Mouse (Mus musculus) hindbrain, embryonic 13.5 days (tissue): ENCODE data around the gene Mt3. TPM values are rescaled to one million over a fixed set of nuclear protein-coding genes. Genes with fewer than 3 reads are reported as not detected.
"Not testable (repeated sequence)": the region's sequence is repeated elsewhere in the genome, so short reads cannot be mapped to it uniquely, and the experiment has no call there.

ENCODE experiments used
- ATAC-seq: fragments of 200-750 bp; cut with Nextera tagmentation; 2 replicates; pipeline ENCODE4 v1.8.0; 2017; ENCODE audit warnings: moderate TSS enrichment; ENCODE audit not compliant: low FRiP score
- H3K27ac ChIP-seq: fragments of 300-500 bp; sonication (generic); 2 replicates; pipeline ENCODE4 v1.5.1; 2015; ENCODE audit warnings: inconsistent platforms, mild to moderate bottlenecking, moderate library complexity
- H3K27me3 ChIP-seq: fragments of 300-500 bp; sonication (generic); 2 replicates; pipeline ENCODE4 v1.6.1; 2015; ENCODE audit warnings: mild to moderate bottlenecking, inconsistent platforms
- H3K36me3 ChIP-seq: fragments of 300-500 bp; sonication (generic); 2 replicates; pipeline ENCODE4 v1.6.1; 2015; ENCODE audit warnings: mild to moderate bottlenecking, inconsistent platforms
- H3K4me1 ChIP-seq: fragments of 300-500 bp; sonication (generic); replicated peaks from 2 replicates; pipeline ENCODE4 v1.6.1; 2015; ENCODE audit warnings: inconsistent platforms
- H3K4me2 ChIP-seq: fragments of 300-500 bp; sonication (generic); 2 replicates; pipeline ENCODE4 v1.6.1; 2015; ENCODE audit warnings: inconsistent platforms, mild to moderate bottlenecking, moderate library complexity
- H3K4me3 ChIP-seq: fragments of 300-500 bp; sonication (generic); 2 replicates; pipeline ENCODE4 v1.5.1; 2015; ENCODE audit warnings: mild to moderate bottlenecking, inconsistent platforms
- H3K9ac ChIP-seq: fragments of 300-500 bp; sonication (generic); 2 replicates; pipeline ENCODE4 v1.6.1; 2015; ENCODE audit warnings: mild to moderate bottlenecking, inconsistent platforms
- H3K9me3 ChIP-seq: fragments of 300-500 bp; sonication (generic); 2 replicates; pipeline ENCODE4 v1.6.1; 2016; ENCODE audit warnings: inconsistent platforms
- WGBS: fragments of 180-500 bp; shearing (Covaris S2); methylation state at CpG from one replicate; pipeline ENCODE4 v1.1.7; 2015; 5-methylcytosine and 5-hydroxymethylcytosine counted together
- polyA plus RNA-seq: library from polyadenylated mRNA; unstranded; fragments of >200 nt; fragmentation: Nextera tagmentation; extraction: Ambion mirVana; gene quantifications from 2 replicates; pipeline ENCODE4 v1.2.1, GENCODE M21; 2015

Gene Mt3
- polyA plus RNA-seq, 1 experiment from 2014 or later = 130 TPM

DNA sequence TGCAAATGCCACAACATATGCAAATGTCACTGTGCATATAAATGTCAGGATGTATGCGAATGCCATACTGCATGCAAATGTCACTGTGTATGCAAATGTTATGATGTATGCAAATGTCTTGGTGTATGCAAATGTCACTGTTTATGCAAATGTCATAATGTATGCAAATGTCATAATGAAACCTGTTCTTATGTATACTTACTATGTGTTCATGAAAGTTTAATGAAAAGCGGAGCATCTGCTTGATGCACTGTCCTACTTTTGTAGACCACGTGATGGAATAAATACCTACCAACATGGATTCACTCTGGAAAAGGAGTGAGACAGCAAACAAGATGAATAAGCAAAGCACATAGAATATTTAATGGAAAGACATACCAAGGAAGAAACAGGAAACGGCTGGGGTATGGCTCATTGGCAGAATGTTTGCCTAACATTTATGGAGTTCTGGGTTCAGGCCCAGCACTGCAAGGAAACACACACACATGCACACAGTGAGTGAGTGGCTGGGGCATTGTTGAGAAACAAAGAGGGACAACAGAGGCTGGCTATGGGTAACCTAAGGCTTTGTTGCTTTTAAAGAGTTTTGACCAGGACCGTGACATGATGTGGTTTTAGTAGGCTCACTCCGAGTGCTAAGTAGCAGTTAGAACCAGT, 23.1 kb upstream of the Mt3 start:
- 62% methylated on average over 6 of the region's 6 CpGs for WGBS

DNA sequence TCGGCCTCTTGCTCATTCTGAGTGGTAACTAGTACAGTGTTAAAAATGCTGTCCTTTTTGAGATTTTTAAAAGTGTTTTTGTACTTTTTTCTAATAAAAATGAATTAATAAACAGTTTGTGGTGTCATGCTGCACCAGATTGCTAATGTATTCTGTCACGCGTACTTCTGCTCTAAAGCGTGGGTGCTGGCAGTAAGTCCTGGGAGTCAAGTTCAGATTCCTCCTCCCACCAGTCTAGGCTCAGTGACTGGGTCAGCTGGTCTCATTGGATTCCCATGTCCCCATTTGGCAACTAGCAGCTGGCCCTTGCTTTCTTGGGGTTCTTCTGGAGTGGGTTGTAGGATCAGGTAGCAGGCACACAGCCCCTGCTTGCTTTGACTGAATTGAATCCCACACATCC, 22.3 kb upstream of the Mt3 start:
- Histone ChIP-seq H3K9ac (no peak overlapping the region), H3K4me1 (peaks cover 4% of the 10 kb centered on the region; the same call in 1 of the 2 replicates), H3K36me3 (no peaks in the 10 kb centered on the region), H3K9me3 (no peaks in the 10 kb centered on the region), H3K4me2 (no peak overlapping the region), H3K27ac (no peak overlapping the region), H3K4me3 (no peak overlapping the region), H3K27me3 (no peaks in the 10 kb centered on the region)
- no peak for ATAC-seq
- 89% methylated on average over 4 of the region's 4 CpGs for WGBS

More for the DNA sequence above, 23.1 kb upstream of the Mt3 start:
- ATAC-seq = no peak
- Histone ChIP-seq H3K4me3 (no peak overlapping the region), H3K27me3 (no peaks in the 10 kb centered on the region), H3K27ac (no peak overlapping the region), H3K4me2 (no peak overlapping the region), H3K4me1 (peaks cover 4% of the 10 kb centered on the region; the same call in 1 of the 2 replicates), H3K36me3 (no peaks in the 10 kb centered on the region), H3K9ac (no peak overlapping the region), H3K9me3 (no peaks in the 10 kb centered on the region)

DNA sequence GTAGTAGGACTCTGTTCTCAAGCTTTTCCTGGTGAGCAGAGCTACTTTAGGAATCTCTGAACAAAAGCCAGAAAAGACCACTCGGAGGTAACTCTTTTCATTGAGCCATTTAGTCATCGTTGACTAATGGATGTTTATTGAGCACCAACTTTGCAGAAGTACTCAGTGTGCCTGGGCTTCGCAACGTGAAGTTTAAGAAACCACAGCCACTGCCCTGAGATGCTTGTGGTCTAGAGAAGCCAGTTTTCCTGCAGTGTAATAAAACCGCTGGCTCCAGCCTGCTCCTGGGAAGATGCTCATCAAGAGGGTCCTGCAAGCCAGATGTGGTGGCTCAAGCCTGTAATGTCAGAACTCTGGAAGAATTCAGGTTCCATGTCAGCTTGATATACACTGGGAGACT, 20.3 kb upstream of the Mt3 start:
- H3K27me3 ChIP-seq = no peaks in the 10 kb centered on the region
- H3K4me2 ChIP-seq = no peak overlapping the region
- peaks cover 4% of the 10 kb centered on the region; the same call in 1 of the 2 replicates for H3K4me1 ChIP-seq
- ATAC-seq = no peak
- no peak overlapping the region for H3K4me3 ChIP-seq
- 81% methylated on average over 5 of the region's 5 CpGs for WGBS
- no peaks in the 10 kb centered on the region for H3K36me3 ChIP-seq
- H3K27ac ChIP-seq = no peak overlapping the region
- no peaks in the 10 kb centered on the region for H3K9me3 ChIP-seq
- no peak overlapping the region for H3K9ac ChIP-seq

DNA sequence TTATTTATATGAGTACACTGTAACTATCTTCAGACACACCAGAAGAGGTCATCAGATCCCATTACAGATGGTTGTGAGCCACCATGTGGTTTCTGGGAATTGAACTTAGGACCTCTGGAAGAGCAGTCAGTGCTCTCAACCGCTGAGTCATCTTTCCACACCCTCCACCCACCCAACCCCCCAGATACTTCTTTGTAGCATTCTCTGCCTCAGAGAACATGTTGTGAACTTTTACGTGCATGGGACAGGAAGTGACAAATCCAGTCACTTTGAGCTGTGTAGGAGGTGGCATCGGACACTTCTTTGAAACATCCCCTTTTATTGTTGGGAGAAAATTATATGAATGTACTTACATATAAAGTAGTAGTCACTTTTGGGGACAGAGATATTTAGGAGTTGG, 17.8 kb upstream of the Mt3 start:
- WGBS = 77% methylated on average over 3 of the region's 3 CpGs
- H3K9ac ChIP-seq, ATAC-seq: not testable (repeated sequence)

DNA sequence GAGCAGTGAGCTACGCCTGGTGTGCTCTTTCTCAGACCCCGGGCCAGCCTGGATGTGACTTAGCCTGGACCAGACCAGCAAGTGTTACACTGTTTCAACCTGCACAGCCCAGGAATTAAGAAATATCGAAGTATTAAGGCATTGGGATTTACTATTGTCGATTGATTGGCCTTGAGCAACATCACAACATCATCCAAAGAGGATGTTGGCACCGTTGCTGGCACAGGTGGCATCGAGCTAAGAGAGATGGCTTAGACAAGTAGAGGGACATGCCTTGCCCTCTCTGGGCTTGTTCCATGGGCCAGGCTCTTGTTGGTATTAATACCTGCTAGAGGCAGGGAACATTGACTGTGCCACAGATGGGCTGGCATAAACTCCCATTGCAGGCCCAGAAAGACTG, 16.9 kb upstream of the Mt3 start:
- no peak overlapping the region for H3K4me3 ChIP-seq
- ATAC-seq = no peak
- 89% methylated on average over 6 of the region's 6 CpGs for WGBS
- no peaks in the 10 kb centered on the region for H3K4me1 ChIP-seq
- H3K27ac ChIP-seq = no peak overlapping the region
- H3K27me3 ChIP-seq = no peaks in the 10 kb centered on the region
- no peak overlapping the region for H3K9ac ChIP-seq
- no peaks in the 10 kb centered on the region for H3K9me3 ChIP-seq
- H3K36me3 ChIP-seq = no peaks in the 10 kb centered on the region
- no peak overlapping the region for H3K4me2 ChIP-seq

More for the DNA sequence above, 17.8 kb upstream of the Mt3 start:
- not testable (repeated sequence) for H3K4me3 ChIP-seq, H3K4me2 ChIP-seq, H3K4me1 ChIP-seq, H3K36me3 ChIP-seq, H3K27ac ChIP-seq, H3K9me3 ChIP-seq, H3K27me3 ChIP-seq

DNA sequence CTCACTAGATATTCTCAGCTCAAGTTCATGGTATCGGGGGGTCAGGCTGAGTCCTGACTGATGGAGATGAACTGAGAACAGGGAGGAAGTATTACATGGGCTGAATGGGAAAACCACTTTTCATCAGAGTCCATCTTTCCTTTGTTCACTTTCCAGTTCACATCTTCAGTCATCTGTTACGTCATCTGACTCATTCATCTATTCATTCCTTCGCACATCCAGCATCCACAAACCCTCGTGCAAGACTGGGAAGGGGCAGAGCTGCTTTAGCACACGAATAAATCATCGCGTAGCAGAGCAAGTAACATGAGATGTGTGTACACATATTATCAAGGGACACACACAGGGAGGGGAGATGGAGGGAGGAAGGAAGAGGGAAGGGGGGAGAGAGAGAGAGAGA, 16.2 kb upstream of the Mt3 start:
- H3K9ac ChIP-seq = no peak overlapping the region
- H3K36me3 ChIP-seq = no peaks in the 10 kb centered on the region
- no peaks in the 10 kb centered on the region for H3K4me1 ChIP-seq
- no peaks in the 10 kb centered on the region for H3K27me3 ChIP-seq
- H3K9me3 ChIP-seq = no peaks in the 10 kb centered on the region
- 81% methylated on average over 7 of the region's 7 CpGs for WGBS
- ATAC-seq = no peak
- H3K4me2 ChIP-seq = no peak overlapping the region
- no peak overlapping the region for H3K4me3 ChIP-seq
- no peak overlapping the region for H3K27ac ChIP-seq

DNA sequence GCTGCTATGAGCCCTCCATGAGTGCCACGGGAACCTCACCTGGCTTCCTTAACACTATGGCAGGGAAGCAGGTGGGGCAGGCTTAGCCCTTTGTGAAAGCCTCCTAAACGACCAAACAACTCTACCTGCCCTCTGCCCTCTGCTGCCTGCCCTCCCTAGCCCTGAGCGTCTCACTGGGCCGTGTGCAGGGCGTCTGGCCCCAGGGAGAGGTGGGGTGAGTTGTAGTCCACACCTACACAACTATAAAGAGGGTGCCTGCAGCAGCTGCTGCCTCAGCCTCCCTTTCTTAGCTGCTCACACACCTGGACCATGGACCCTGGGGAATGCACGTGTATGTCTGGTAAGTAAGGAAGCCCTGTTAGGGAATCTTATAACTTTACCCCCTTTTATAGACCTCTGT, 15.5 kb upstream of the Mt3 start, which contains the start of gene Mt4:
Gene Mt4 (plus strand): TSS at position 265 of the 400 bp plus-strand sequence.
- Histone ChIP-seq H3K27ac (no peak within 1 kb of the TSS), H3K4me1 (no peaks in the 10 kb centered on the region), H3K9ac (no peak within 1 kb of the TSS), H3K9me3 (0 out of 2 replicates have a peak, but pooled peaks cover 3% of the 10 kb centered on the region), H3K4me3 (no peak within 1 kb of the TSS), H3K4me2 (no peak within 1 kb of the TSS), H3K27me3 (no peaks in the 10 kb centered on the region), H3K36me3 (no peaks in the 10 kb centered on the region)
- 72% methylated on average over 6 of the region's 6 CpGs for WGBS
- no peak for ATAC-seq

DNA sequence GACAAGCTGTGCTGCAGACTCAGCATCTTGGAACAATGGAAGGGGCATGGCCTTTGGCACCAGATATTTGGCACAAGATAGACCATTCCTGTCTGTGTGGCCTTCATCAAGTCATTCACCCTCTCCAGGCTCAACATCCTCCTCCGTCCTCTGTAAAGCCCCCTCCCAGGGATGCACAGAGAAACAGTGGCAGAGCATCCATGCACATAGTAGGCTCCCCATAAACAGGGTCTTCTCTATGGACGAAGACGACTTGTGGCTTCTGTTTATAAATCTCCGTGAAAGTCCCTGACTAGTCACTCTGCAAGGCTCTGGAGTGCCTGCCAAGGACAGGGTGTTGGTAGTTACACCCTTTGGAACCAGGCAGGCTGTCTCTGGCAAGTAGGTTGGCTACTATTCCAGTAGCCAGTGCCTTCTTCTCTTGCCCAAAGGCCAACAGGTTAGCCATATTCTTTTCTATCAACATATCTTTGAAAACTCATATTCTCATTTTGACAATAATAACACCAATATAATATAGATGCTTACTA, 12.1 kb upstream of the Mt3 start:
- no peaks in the 10 kb centered on the region for H3K36me3 ChIP-seq
- no peak overlapping the region for H3K4me2 ChIP-seq
- no peaks in the 10 kb centered on the region for H3K4me1 ChIP-seq
- 0 out of 2 replicates have a peak, but pooled peaks cover 3% of the 10 kb centered on the region for H3K9me3 ChIP-seq
- H3K4me3 ChIP-seq = no peak overlapping the region
- ATAC-seq = no peak
- WGBS = 88% methylated on average over 4 of the region's 4 CpGs
- no peak overlapping the region for H3K9ac ChIP-seq
- H3K27me3 ChIP-seq = no peaks in the 10 kb centered on the region
- H3K27ac ChIP-seq = no peak overlapping the region

DNA sequence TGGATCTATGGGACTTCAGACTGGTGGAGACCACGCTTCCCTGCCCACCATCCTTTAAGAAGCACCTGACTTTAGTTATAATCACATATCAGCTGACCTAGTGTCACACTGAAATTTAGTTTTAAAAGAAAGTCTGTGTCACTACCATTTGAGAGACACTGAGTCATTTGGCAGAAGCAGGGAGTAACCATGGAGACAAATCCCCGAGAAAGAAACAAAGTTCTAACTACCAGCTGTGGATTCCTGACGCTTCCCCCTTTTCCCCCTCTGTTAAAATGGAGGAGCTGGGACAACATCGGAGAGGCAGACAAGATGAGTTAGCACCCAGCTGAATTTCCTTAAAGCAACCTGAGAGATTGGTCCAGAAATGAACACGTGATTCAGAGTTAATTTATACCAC, 4.2 kb upstream of the Mt3 start:
- Histone ChIP-seq H3K9me3 (no peaks in the 10 kb centered on the region), H3K27ac (no peak overlapping the region), H3K4me1 (peaks cover 13% of the 10 kb centered on the region), H3K36me3 (no peaks in the 10 kb centered on the region), H3K9ac (no peak overlapping the region), H3K4me3 (no peak overlapping the region), H3K4me2 (no peak overlapping the region), H3K27me3 (peaks cover 2% of the 10 kb centered on the region; the same call in 1 of the 2 replicates)
- WGBS = 45% methylated on average over 5 of the region's 5 CpGs
- ATAC-seq = no peak

DNA sequence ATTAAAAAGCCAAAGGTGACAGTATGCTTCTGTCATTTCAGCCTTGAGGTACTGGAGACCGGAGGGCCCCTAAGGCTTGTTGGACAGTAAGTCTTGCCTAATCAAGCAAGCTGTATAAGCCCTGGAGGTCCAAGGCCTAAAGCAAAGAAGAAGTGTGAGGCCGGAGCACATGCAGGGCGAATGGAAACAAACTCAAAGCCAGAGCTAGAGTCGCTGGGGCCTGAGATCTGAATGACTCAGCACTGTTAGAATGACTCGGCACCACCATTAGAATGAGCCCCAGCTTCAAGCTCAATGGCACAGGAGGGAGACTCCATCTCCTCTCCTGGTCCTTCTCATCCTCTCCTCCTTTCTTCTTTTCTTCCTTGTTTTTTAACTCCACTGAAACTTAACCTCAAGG, 1.5 kb upstream of the Mt3 start:
- no peaks in the 10 kb centered on the region for H3K36me3 ChIP-seq
- H3K4me3 ChIP-seq = no peak overlapping the region
- H3K27me3 ChIP-seq = peaks cover 7% of the 10 kb centered on the region; the same call in 1 of the 2 replicates
- H3K4me2 ChIP-seq = no peak overlapping the region
- peaks cover 24% of the 10 kb centered on the region for H3K4me1 ChIP-seq
- no peaks in the 10 kb centered on the region for H3K9me3 ChIP-seq
- 79% methylated on average over 5 of the region's 5 CpGs for WGBS
- H3K9ac ChIP-seq = no peak overlapping the region
- H3K27ac ChIP-seq = no peak overlapping the region
- no peak for ATAC-seq

DNA sequence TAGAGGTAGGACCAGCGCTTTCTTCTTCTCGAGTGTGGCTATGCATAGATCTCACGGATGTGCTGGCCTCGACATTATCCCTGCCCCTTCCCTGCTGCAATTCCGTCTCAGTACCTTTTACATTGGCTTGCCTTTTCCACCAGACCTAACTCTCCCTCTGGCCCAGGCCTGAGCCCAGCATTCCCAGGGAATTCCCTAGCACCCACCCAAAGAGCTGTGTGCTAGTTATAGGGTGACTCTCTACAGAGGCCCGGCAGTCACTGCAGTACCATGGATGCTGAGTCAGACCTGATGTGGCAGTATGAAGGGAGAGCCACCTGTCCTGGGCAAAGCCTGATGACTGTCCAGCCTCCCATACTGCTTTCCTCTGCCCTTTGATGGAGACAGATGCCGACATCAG, 1.0 kb downstream of the Mt3 start:
- Histone ChIP-seq H3K9ac (peak overlapping the region; percentile 64), H3K4me2 (peak overlapping the region; percentile 75), H3K27me3 (peaks cover 7% of the 10 kb centered on the region; the same call in 1 of the 2 replicates), H3K4me1 (peaks cover 24% of the 10 kb centered on the region), H3K9me3 (no peaks in the 10 kb centered on the region), H3K4me3 (peak overlapping the region; percentile 47), H3K36me3 (no peaks in the 10 kb centered on the region), H3K27ac (peak overlapping the region; percentile 71)
- ATAC-seq = peak; percentile 46; the same call in 1 of the 2 replicates
- WGBS = 22% methylated on average over 7 of the region's 7 CpGs

DNA sequence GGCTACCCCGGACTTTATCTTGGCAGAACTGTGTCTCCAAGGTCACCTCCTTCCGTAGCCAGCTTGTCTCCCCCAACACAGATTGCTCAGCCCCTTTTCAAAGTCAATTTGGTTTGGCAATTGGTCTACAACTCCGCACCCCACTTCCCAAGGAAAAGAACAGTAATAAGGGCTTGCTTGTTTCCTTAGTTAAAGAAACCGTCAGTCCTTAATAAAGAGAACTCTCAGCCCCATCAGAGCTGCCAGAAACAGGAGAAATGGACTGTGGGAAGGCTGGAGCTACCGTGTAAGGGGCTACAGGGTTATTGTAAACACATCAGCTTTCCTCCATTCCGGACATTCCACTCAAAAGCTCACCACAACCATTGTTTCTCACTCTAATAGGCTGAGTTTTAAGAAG, 2.1 kb downstream of the Mt3 start:
- peak overlapping the region; percentile 71 for H3K27ac ChIP-seq
- no peak overlapping the region for H3K4me2 ChIP-seq
- ATAC-seq = peak; percentile 22; the same call in 1 of the 2 replicates

DNA sequence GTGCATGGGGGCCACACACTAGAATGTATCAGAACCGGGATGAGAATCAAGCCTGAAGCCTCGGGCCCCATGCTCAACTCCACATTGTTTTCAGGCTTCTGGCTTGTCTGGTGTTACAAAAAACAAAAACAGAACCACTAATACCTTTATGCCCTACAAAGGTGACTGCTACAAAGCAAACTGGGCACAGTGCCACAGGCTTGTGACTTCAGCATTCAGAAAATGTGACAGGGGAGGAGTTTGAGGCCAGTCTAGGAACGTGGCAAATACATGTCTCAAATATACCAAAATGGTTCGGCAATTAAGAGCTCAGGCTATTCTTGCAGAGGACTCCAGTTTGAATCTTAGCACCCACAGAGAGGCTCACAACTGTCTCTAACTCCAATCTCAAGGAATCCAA, 3.7 kb downstream of the Mt3 start:
- Histone ChIP-seq H3K9ac (no peak overlapping the region), H3K36me3 (no peaks in the 10 kb centered on the region), H3K4me2 (no peak overlapping the region), H3K4me1 (peaks cover 24% of the 10 kb centered on the region), H3K27me3 (peaks cover 4% of the 10 kb centered on the region; the same call in 1 of the 2 replicates), H3K4me3 (no peak overlapping the region), H3K9me3 (no peaks in the 10 kb centered on the region), H3K27ac (no peak overlapping the region)
- no peak for ATAC-seq
- WGBS = 78% methylated on average over 4 of the region's 4 CpGs

More for the DNA sequence above, 2.1 kb downstream of the Mt3 start:
- Histone ChIP-seq H3K4me1 (peaks cover 24% of the 10 kb centered on the region), H3K36me3 (no peaks in the 10 kb centered on the region), H3K27me3 (peaks cover 7% of the 10 kb centered on the region; the same call in 1 of the 2 replicates), H3K9me3 (no peaks in the 10 kb centered on the region), H3K9ac (no peak overlapping the region), H3K4me3 (no peak overlapping the region)
- 40% methylated on average over 6 of the region's 6 CpGs for WGBS
